Mouse (Mus musculus) liver, adult 2 months (tissue): ENCODE results near the gene Tubgcp2.

Source experiments
- CTCF ChIP-seq: fragments of 200-500 bp; IDR thresholded peaks from 2 replicates; pipeline ENCODE4 v1.5.1; 2011; ENCODE audit warnings: low read depth, low read length, control low read depth
- POLR2A ChIP-seq: fragments of 200-500 bp; IDR thresholded peaks from 2 replicates; pipeline ENCODE4 v1.6.1; 2011; ENCODE audit warnings: low read length, control low read depth; ENCODE audit not compliant: insufficient read depth; ENCODE audit errors: extremely low read depth

DNA sequence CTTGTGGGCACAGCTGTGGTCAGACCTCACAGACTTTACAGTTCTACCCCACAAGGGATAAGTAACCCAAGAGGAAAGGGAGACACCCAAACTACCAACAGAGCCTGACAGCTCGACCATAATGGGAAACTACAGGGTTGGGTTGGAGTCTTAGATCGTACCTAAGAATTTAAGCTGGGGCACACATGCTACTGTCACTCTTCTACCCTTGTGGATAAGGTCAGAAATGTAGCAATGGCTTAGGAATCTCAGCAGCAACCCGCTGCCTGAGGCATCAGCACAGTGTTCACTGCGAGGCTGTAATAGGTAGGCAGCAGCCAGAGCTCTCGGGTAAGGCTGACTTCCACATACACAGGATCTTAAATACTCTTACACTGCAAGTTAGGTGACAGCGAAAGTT, 42.9 kb downstream of the Tubgcp2 start:
- no peak for TF ChIP-seq POLR2A
- no peak for TF ChIP-seq CTCF
